Mouse (Mus musculus): ENCODE data around the gene Mtus2. TPM values are rescaled to one million over a fixed set of nuclear protein-coding genes. Genes with fewer than 3 reads are reported as not detected.

The Mtus2 gene
- total and polyA plus RNA-seq, 3 experiments = 0.08 TPM; not detected in 2

DNA sequence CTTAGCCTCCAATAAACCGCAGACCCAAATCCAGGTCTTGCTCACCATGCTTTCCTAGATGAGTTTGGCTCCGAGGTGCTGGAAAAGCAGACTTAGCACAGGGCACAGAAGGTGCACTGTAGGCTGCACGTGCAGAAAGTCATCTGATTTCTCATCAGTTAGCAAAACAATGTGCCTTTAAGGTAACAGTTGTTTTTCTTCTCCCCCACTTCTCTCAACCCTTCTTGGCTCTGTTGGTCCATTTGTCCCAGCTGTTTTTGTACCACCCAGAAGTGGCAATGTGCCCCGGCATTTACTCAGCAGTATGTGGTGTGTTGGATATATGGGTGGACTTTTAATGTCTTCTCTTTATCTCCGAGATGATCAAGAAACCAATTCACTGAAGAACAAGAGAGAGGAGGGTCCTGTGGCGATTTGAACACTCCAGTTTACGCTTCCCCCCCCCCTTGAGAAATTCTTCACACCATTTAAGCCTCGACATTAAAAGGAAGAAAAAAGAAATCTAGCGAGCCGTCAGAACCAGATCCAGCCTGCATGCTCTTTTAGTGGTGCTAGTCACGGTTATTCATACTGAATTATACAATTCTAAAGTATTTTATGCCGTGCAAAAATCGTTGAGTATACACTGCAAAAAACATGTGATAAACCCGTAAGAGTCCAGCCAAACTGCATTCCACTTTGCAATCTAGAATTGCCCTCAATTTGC lies 194.9 kb downstream of the Mtus2 start:
- no peaks in the 10 kb centered on the region; the same call in 1 of the 2 replicates for H3K9me3 ChIP-seq (replicated peaks; ENCODE audit: insufficient read depth, low read length)
- no peak for DNase-seq (ENCODE audit: low read depth, low spot score)
- no peaks in the 10 kb centered on the region for H3K36me3 ChIP-seq (ENCODE audit: control insufficient read depth in 1 of 2, insufficient read depth in 2 of 2, low read length in 2 of 2)
- TF ChIP-seq TBP (IDR thresholded peaks at IDR 0.05; ENCODE audit: low read depth, low read length) (no peak), MAFK (IDR thresholded peaks at IDR 0.05; ENCODE audit: borderline replicate concordance, low read depth, low read length) (no peak), NELFE (IDR thresholded peaks at IDR 0.05; ENCODE audit: low read depth, low read length) (no peak), TAL1 (IDR thresholded peaks at IDR 0.05; ENCODE audit: low read length) (no peak), RCOR1 (IDR thresholded peaks at IDR 0.05; ENCODE audit: low read depth, low read length) (no peak)
- H3K27ac ChIP-seq (ENCODE audit: control insufficient read depth, low read depth, low read length) = no peak overlapping the region
- H3K4me1 ChIP-seq (ENCODE audit: control insufficient read depth in 1 of 2, insufficient read depth in 2 of 2, low read length in 2 of 2) = no peaks in the 10 kb centered on the region
- no peaks in the 10 kb centered on the region for H3K79me2 ChIP-seq (ENCODE audit: control insufficient read depth, insufficient read depth, low read length, poor library complexity)
- H3K4me3 ChIP-seq (ENCODE audit: control insufficient read depth in 1 of 2, insufficient read depth in 1 of 2, low read depth in 2 of 2, low read length in 2 of 2) = no peak overlapping the region
- no peaks in the 10 kb centered on the region for H3K27me3 ChIP-seq (ENCODE audit: control insufficient read depth in 1 of 2, insufficient read depth in 2 of 2, low read length in 2 of 2)
- no peak overlapping the region for H3K9ac ChIP-seq (ENCODE audit: control insufficient read depth, low read depth, low read length, poor library complexity, severe bottlenecking)

DNA sequence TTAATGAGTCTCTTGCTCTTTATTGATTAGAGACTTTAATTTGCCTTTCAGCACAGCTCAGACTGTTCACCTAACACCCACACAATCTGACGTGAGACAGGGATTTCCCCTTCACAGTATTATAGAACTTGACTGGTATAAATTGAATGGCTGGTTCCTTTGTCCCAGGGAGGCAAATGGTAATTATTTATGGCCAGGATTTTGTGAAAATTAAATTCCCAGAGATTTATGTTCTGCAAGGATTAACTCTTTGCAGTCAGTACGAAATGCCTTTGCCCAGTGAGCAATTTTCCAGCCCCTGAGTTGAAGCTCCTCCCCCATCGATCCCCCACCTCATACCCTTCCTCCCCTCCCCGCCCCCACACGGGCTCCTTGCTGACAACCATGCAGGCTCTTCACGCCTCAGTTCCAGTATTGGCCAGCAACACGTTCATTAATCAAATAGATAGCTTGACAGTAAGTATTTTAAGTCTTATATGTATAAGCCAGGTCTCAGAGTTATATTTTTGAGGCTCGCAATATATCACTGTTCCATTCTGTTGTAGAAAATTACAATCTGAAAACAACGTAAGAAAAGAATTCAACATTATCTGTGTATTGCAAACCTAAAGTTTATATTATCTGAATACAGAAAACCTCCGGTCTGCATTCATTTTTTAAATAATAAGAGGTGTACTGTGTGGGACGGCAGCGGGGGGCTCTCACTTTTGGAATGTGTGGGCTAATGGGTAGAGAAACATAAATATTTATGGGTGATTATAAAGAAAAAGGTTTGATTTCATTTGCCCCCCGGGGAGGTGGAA lies 195.7 kb downstream of the Mtus2 start:
- H3K36me3 ChIP-seq (ENCODE audit: control insufficient read depth in 1 of 2, insufficient read depth in 2 of 2, low read length in 2 of 2) = no peaks in the 10 kb centered on the region
- no peak for DNase-seq (ENCODE audit: low read depth, low spot score)
- TF ChIP-seq ELF1 (IDR thresholded peaks at IDR 0.05; ENCODE audit: low read depth, low read length) (no peak), MYC (IDR thresholded peaks at IDR 0.05; ENCODE audit: low read depth, low read length) (no peak), EP300 (IDR thresholded peaks at IDR 0.05; ENCODE audit: low read depth in 1 of 2, low read length in 2 of 2) (no peak), E2F4 (IDR thresholded peaks at IDR 0.05; ENCODE audit: borderline replicate concordance, low read depth, low read length) (no peak), MYB (IDR thresholded peaks at IDR 0.05; ENCODE audit: low read depth, low read length) (no peak), ZC3H11A (IDR thresholded peaks at IDR 0.05; ENCODE audit: low read depth, low read length) (no peak)

DNA sequence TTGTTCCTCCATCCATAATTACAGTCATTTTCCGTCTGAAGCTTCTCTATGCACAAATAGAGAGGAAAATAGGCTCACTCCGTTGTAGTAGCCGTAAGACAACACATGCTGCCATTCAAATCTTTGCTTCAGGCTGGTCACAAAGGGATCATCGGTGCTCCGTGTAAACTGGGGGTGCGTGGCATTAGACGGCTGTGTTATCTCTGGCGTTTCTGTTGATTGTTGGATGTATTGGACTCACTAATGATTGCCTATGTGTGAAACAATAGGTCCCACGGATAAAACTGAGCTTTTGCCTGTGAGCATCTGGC lies 196.2 kb downstream of the Mtus2 start:
- no peak for TF ChIP-seq HCFC1 (IDR thresholded peaks at IDR 0.05; ENCODE audit: low read depth, low read length)
- no peak for TF ChIP-seq MYB (IDR thresholded peaks at IDR 0.05; ENCODE audit: low read depth, low read length)
- TF ChIP-seq MAX (IDR thresholded peaks at IDR 0.05; ENCODE audit: low read length) = no peak
- TF ChIP-seq SMC3 (IDR thresholded peaks at IDR 0.05; ENCODE audit: low read depth, low read length) = no peak
- TF ChIP-seq ZC3H11A (IDR thresholded peaks at IDR 0.05; ENCODE audit: low read depth, low read length) = no peak
- TF ChIP-seq MYC (IDR thresholded peaks at IDR 0.05; ENCODE audit: low read depth, low read length) = no peak
- TF ChIP-seq MXI1 (IDR thresholded peaks at IDR 0.05; ENCODE audit: low read depth, low read length) = no peak
- TF ChIP-seq RAD21 (IDR thresholded peaks at IDR 0.05; ENCODE audit: low read depth, low read length) = no peak
- TF ChIP-seq ZKSCAN1 (IDR thresholded peaks at IDR 0.05; ENCODE audit: low read depth, low read length) = no peak
- no peak for TF ChIP-seq POLR2A (IDR thresholded peaks at IDR 0.05; ENCODE audit: control insufficient read depth in 1 of 2, insufficient read depth in 1 of 2, low read depth in 1 of 2, low read length in 2 of 2, poor library complexity in 1 of 2)
- no peak for TF ChIP-seq NELFE (IDR thresholded peaks at IDR 0.05; ENCODE audit: low read depth, low read length)
- Histone ChIP-seq H3K9me3 (replicated peaks; ENCODE audit: insufficient read depth, low read length) (no peaks in the 10 kb centered on the region; the same call in 1 of the 2 replicates), H3K36me3 (ENCODE audit: control insufficient read depth in 1 of 2, insufficient read depth in 2 of 2, low read length in 2 of 2) (no peaks in the 10 kb centered on the region), H3K27me3 (ENCODE audit: control insufficient read depth in 1 of 2, insufficient read depth in 2 of 2, low read length in 2 of 2) (no peaks in the 10 kb centered on the region), H3K79me2 (ENCODE audit: control insufficient read depth, insufficient read depth, low read length, poor library complexity) (no peaks in the 10 kb centered on the region), H3K9ac (ENCODE audit: control insufficient read depth, low read depth, low read length, poor library complexity, severe bottlenecking) (no peak overlapping the region), H3K4me3 (ENCODE audit: control insufficient read depth in 1 of 2, insufficient read depth in 1 of 2, low read depth in 2 of 2, low read length in 2 of 2) (no peak overlapping the region), H3K4me1 (ENCODE audit: control insufficient read depth in 1 of 2, insufficient read depth in 2 of 2, low read length in 2 of 2) (no peaks in the 10 kb centered on the region), H3K27ac (ENCODE audit: control insufficient read depth, low read depth, low read length) (no peak overlapping the region)
- no peak for DNase-seq (ENCODE audit: low read depth, low spot score)

More for the DNA sequence above, 195.7 kb downstream of the Mtus2 start:
- H3K27me3 ChIP-seq (ENCODE audit: control insufficient read depth in 1 of 2, insufficient read depth in 2 of 2, low read length in 2 of 2) = no peaks in the 10 kb centered on the region
- H3K9ac ChIP-seq (ENCODE audit: control insufficient read depth, low read depth, low read length, poor library complexity, severe bottlenecking) = no peak overlapping the region
- H3K4me1 ChIP-seq (ENCODE audit: control insufficient read depth in 1 of 2, insufficient read depth in 2 of 2, low read length in 2 of 2) = no peaks in the 10 kb centered on the region
- H3K9me3 ChIP-seq (replicated peaks; ENCODE audit: insufficient read depth, low read length) = no peaks in the 10 kb centered on the region; the same call in 1 of the 2 replicates
- no peaks in the 10 kb centered on the region for H3K79me2 ChIP-seq (ENCODE audit: control insufficient read depth, insufficient read depth, low read length, poor library complexity)
- no peak overlapping the region for H3K27ac ChIP-seq (ENCODE audit: control insufficient read depth, low read depth, low read length)
- no peak overlapping the region for H3K4me3 ChIP-seq (ENCODE audit: control insufficient read depth in 1 of 2, insufficient read depth in 1 of 2, low read depth in 2 of 2, low read length in 2 of 2)
